Mouse (Mus musculus) urinary bladder, postnatal 4 days (tissue): ENCODE results near the gene Stab1.

ENCODE experiments used
- DNase-seq, 2 experiments: peaks; one replicate each; pipeline ENCODE4 v3.0.0; 2021 to 2022; ENCODE audit warnings: low spot score in 2 of 2

Stab1 gene

GRCm38 (mm10) chr14:31168425-31168824, at the start of gene Stab1:
Gene Stab1, minus strand, starts transcription at chr14:31168641.
- no peak for DNase-seq

GRCm38 (mm10) chr14:31217666-31218065, 49.2 kb upstream of the Stab1 start, which contains the start of gene Sema3g:
Gene Sema3g, plus strand, starts transcription at chr14:31217860.
- DNase-seq: peak; percentile 67 to 74

- no peak for DNase-seq
Observed at GRCm38 (mm10) chr14:31216846-31217245, 48.4 kb upstream of the Stab1 start, which contains the start of gene Nisch. Gene Nisch, minus strand, starts transcription at chr14:31216946.

- DNase-seq: no peak
Observed at GRCm38 (mm10) chr14:31215157-31216002, 46.9 kb upstream of the Stab1 start.

GRCm38 (mm10) chr14:31214684-31215083, 46.2 kb upstream of the Stab1 start:
- DNase-seq: no peak

GRCm38 (mm10) chr14:31213868-31214267, 45.4 kb upstream of the Stab1 start:
- DNase-seq: no peak

GRCm38 (mm10) chr14:31212499-31212898, 44.1 kb upstream of the Stab1 start:
- no peak for DNase-seq

GRCm38 (mm10) chr14:31211854-31212253, 43.4 kb upstream of the Stab1 start:
- DNase-seq: no peak

GRCm38 (mm10) chr14:31209133-31209557, 40.7 kb upstream of the Stab1 start:
- no peak for DNase-seq

- DNase-seq: no peak
Observed at GRCm38 (mm10) chr14:31208084-31208483, 39.6 kb upstream of the Stab1 start, which contains the start of gene Tnnc1. Gene Tnnc1, plus strand, starts transcription at chr14:31208312.

GRCm38 (mm10) chr14:31207070-31207830, 38.8 kb upstream of the Stab1 start:
- no peak for DNase-seq

- peak; percentile 92 to 97 for DNase-seq
Observed at GRCm38 (mm10) chr14:31206472-31206981, 38.1 kb upstream of the Stab1 start.

GRCm38 (mm10) chr14:31205562-31206467, 37.4 kb upstream of the Stab1 start:
- DNase-seq: peak; percentile 53 to 73

GRCm38 (mm10) chr14:31205244-31205561, 36.8 kb upstream of the Stab1 start:
- no peak for DNase-seq

GRCm38 (mm10) chr14:31204844-31205243, 36.4 kb upstream of the Stab1 start:
- DNase-seq: no peak

GRCm38 (mm10) chr14:31200038-31200437, 31.6 kb upstream of the Stab1 start:
- DNase-seq: no peak

GRCm38 (mm10) chr14:31199599-31199998, 31.2 kb upstream of the Stab1 start:
- no peak for DNase-seq

- DNase-seq: no peak
Observed at GRCm38 (mm10) chr14:31197547-31198516, 29.4 kb upstream of the Stab1 start.

GRCm38 (mm10) chr14:31195968-31196367, 27.5 kb upstream of the Stab1 start:
- no peak for DNase-seq

- DNase-seq: no peak
Observed at GRCm38 (mm10) chr14:31195521-31195920, 27.1 kb upstream of the Stab1 start.
